Mouse (Mus musculus): ENCODE data around the gene Kcnn4. TPM values are rescaled to one million over a fixed set of nuclear protein-coding genes. Genes with fewer than 3 reads are reported as not detected.
A peak's percentile ranks its signal among the peaks of the same experiment; 100 is the strongest.
"Not testable (repeated sequence)": the region's sequence is repeated elsewhere in the genome, so short reads cannot be mapped to it uniquely, and the experiment has no call there.

Kcnn4 gene
- polyA plus RNA-seq, 1 experiment from 2014 or later = 127 TPM

DNA sequence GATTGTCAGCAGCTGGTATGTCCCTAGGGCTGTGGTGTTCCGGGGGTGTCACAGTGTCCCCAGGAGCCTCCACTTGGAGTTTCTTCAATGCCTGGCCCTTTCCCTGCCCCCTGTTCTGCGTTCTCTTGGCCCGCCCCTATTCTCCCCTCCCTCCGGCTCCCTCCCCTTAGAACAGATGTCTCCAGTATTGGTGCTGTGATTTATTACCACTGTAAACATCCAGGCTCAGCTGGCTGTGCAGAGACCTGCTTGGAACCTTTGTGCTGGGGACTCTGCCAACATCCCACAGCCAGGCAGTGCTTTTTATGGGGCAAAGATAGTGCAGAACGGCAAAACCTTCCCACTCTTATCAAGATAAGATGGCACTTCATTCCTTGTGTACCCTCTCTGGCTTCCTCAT lies 21.0 kb downstream of the Kcnn4 start:
- H3K4me3 ChIP-seq (replicated peaks) = no peak overlapping the region
- H3K9ac ChIP-seq = no peak overlapping the region
- H3K4me1 ChIP-seq (replicated peaks) = peaks cover 86% of the 10 kb centered on the region
- peaks cover 13% of the 10 kb centered on the region for H3K36me3 ChIP-seq (replicated peaks)
- H3K4me2 ChIP-seq = no peak overlapping the region
- H3K9me3 ChIP-seq (replicated peaks) = no peaks in the 10 kb centered on the region
- 34% methylated on average over 5 of the region's 5 CpGs for WGBS (ENCODE audit: insufficient replicate concordance)
- H3K27me3 ChIP-seq = no peaks in the 10 kb centered on the region
- no peak for ATAC-seq (ENCODE audit: insufficient read depth)
- no peak overlapping the region for H3K27ac ChIP-seq (replicated peaks)

DNA sequence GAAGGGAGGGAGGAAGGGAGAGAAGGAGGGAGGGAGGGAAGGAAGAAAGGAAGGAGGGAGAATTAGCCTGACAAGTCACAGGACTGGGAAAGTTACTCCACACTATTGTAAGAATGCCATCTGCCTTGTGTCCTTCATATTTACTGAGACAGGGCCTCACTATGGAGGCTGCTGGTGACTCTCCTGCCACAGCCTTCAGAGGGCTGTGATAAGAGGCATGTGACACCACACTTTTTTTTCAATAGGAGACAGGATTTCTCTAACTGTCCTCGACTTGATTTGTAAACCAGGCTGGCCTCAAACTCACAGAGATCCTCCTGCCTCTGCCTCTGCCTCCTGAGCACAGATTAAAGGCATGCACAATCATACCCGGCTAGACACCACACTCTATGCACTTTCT lies 21.6 kb downstream of the Kcnn4 start:
- Histone ChIP-seq H3K4me2 (no peak overlapping the region), H3K36me3 (replicated peaks) (peaks cover 6% of the 10 kb centered on the region), H3K4me1 (replicated peaks) (peaks cover 86% of the 10 kb centered on the region), H3K27ac (replicated peaks) (no peak overlapping the region), H3K4me3 (replicated peaks) (no peak overlapping the region), H3K27me3 (no peaks in the 10 kb centered on the region), H3K9me3 (replicated peaks) (no peaks in the 10 kb centered on the region), H3K9ac (no peak overlapping the region)
- 52% methylated on average over 2 of the region's 2 CpGs for WGBS (ENCODE audit: insufficient replicate concordance)
- ATAC-seq (ENCODE audit: insufficient read depth) = no peak

DNA sequence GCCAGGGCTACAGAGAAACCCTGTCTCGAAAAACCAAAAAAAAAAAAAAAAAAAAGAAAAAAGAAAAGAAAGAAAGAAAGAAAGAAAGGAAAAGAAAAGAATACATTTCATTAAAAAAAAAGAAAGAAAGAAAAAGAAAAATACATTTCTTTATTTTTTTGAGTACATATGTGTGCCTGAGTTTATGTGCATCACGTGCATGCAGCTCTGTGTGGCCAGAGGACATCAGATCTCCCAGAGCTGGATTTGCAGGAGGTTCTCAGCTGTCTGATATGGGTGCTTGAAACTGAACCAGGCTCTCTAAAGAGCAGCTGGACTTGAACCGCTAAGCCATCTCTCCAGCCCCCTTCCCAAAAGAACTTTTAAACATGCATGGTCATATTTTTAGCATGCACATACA lies 24.0 kb downstream of the Kcnn4 start:
- Histone ChIP-seq H3K27ac (replicated peaks) (peak overlapping the region; percentile 100), H3K9me3 (replicated peaks) (no peaks in the 10 kb centered on the region), H3K27me3 (no peaks in the 10 kb centered on the region), H3K36me3 (replicated peaks) (no peaks in the 10 kb centered on the region; the same call in 1 of the 2 replicates), H3K4me3 (replicated peaks) (peak overlapping the region; percentile 17), H3K9ac (peak overlapping the region; percentile 49; the same call in 1 of the 2 replicates), H3K4me2 (peak overlapping the region; percentile 60), H3K4me1 (replicated peaks) (peaks cover 91% of the 10 kb centered on the region)
- 31% methylated on average over 3 of the region's 3 CpGs for WGBS (ENCODE audit: insufficient replicate concordance)
- ATAC-seq (ENCODE audit: insufficient read depth) = peak; percentile 33

DNA sequence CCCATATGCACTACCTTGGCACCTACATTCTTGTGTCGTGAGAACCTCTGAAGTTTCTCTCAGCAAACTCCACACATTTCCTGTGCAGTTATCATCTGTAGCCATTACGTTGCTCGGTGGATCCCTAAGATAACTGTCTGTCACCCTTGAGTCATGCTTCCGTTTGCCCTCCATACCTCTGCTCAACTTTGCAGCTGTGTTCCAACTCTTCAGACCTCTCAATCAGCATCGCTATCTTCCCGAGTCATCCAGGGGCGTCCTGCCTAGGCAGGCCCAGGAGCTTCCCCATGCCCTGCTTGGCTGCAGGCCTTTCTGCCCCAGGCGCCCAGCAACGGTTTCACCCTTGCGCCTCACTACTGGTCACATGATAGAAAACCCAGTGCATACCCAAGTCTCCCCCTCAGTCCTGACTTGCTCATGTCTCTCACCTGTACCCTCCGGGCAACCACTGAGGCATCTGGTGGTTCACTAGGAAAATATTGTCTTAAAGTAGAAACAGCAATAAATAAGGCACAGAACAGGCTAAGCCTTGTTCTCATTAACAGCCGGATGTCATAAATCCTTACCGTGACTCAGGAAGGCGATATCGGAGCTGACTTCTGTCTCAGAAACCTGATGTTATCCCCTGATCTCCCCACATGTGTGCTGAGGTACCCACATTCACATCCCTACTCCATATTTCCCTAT lies 24.6 kb downstream of the Kcnn4 start:
- H3K9ac ChIP-seq = peak overlapping the region; percentile 49
- 13% methylated on average over 15 of the region's 15 CpGs for WGBS (ENCODE audit: insufficient replicate concordance)
- peak; percentile 19 for ATAC-seq (ENCODE audit: insufficient read depth)
- H3K36me3 ChIP-seq (replicated peaks) = no peaks in the 10 kb centered on the region; the same call in 1 of the 2 replicates
- H3K27ac ChIP-seq (replicated peaks) = peak overlapping the region; percentile 100
- peak overlapping the region; percentile 60 for H3K4me2 ChIP-seq
- no peaks in the 10 kb centered on the region for H3K27me3 ChIP-seq
- no peaks in the 10 kb centered on the region for H3K9me3 ChIP-seq (replicated peaks)
- peak overlapping the region; percentile 17 for H3K4me3 ChIP-seq (replicated peaks)
- H3K4me1 ChIP-seq (replicated peaks) = peaks cover 87% of the 10 kb centered on the region

DNA sequence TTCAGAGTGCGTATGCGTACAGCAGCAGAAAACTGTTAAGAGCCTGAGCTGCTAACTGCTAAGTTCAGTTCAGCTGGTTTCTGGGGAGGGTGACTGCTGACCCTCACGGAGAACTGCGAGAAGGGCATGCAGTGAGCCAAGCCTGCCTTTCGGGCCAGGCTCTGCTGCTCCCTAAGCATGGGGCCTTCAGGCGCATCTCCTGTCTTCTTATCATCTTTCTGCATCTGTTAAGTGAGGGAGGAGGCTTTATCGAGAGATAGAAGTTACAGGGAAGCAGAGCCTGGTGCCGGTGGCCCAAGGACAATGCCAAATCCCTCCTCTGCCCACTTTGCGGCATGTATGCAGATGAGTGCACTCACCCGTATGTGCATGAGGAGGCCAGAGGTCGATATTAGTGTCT lies 26.8 kb downstream of the Kcnn4 start:
- Histone ChIP-seq H3K27ac (replicated peaks) (peak overlapping the region; percentile 100), H3K4me2 (peak overlapping the region; percentile 74), H3K9me3 (replicated peaks) (no peaks in the 10 kb centered on the region), H3K4me3 (replicated peaks) (peak overlapping the region; percentile 27), H3K36me3 (replicated peaks) (peaks cover 4% of the 10 kb centered on the region), H3K27me3 (no peaks in the 10 kb centered on the region), H3K4me1 (replicated peaks) (peaks cover 82% of the 10 kb centered on the region), H3K9ac (peak overlapping the region; percentile 52)
- ATAC-seq (ENCODE audit: insufficient read depth) = peak; percentile 7; the same call in 1 of the 2 replicates
- WGBS (ENCODE audit: insufficient replicate concordance) = 26% methylated on average over 11 of the region's 11 CpGs

DNA sequence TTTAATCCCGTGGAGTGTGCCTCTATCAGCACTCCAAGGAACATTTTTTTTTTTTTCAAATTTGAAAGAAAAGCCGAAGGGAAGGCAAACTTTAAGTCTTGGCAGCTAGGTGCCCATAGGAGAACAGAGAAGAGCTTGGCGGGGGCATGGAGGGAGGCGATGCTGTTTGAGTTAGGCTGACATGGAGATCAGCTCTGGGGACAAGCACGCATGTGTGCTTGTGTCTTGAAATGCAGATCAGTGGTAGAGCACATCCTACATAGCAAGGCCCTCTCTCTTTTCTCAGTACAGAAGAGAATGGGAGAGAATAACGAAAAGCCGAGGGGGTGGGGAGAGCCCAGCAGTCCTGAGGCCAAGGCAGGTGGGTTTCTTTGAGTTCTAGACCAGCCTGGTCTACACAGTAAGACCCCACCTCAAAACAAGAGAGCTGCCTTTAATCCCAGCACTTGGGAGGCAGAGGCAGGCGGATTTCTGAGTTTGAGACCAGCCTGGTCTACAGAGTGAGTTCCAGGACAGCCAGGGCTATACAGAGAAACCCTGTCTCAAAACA lies 28.4 kb downstream of the Kcnn4 start:
- Histone ChIP-seq H3K4me1 (replicated peaks) (peaks cover 80% of the 10 kb centered on the region), H3K36me3 (replicated peaks) (peaks cover 20% of the 10 kb centered on the region), H3K9ac (peak overlapping the region; percentile 69), H3K4me2 (peak overlapping the region; percentile 74), H3K27ac (replicated peaks) (peak overlapping the region; percentile 100), H3K9me3 (replicated peaks) (0 out of 2 replicates have a peak, but pooled peaks cover 4% of the 10 kb centered on the region), H3K4me3 (replicated peaks) (peak overlapping the region; percentile 74), H3K27me3 (no peaks in the 10 kb centered on the region)
- WGBS (ENCODE audit: insufficient replicate concordance) = 73% methylated on average over 8 of the region's 8 CpGs
- ATAC-seq (ENCODE audit: insufficient read depth) = no peak

DNA sequence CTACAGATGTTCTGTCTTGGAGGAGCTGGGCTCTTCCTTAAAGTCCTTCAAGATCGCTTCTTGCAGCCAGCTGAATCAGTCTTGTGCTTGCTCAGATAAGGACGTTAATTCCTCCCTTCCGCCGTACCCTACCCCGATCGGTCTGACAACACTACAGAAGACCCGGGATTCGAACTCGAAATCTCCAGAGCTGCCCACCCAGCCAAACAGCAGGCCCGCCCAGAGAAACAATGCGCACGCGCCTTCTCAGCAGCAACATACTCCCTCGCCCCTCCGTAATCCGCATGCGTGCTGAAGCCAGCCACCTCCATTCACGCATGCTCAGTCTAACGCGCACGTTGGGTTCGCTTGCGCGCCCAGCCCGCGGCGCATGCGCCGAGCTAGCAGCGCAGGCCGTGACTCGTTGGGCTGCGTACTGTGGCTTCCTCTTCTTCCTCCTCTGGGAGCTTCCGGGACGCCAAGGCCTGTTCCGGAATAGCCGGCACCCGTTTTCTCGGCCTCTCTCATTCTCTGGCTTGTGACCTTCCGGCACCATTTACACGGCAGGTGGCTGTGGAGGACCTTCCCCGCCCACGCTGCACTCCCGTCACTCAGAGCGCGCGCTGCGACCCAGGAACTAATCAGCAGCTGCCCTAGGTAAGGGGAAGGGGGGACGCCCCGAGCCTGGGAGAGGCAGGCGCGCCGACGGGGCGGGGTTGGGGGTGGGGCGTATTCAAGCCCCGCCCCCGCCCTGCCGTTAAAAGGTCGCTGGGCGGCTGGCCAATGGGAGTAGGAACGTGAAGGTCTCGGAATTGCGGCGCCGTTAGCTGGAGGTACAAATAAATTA lies 29.4 kb downstream of the Kcnn4 start, which contains the start of gene Smg9:
TSS of gene Smg9 (plus strand) at position 364 of the 826 bp plus-strand sequence.
- H3K27ac ChIP-seq (replicated peaks) = peak within 1 kb of the TSS; percentile 100
- peak within 1 kb of the TSS; percentile 69 for H3K9ac ChIP-seq
- H3K27me3 ChIP-seq = no peaks in the 10 kb centered on the region
- whole genome bisulfite sequencing (ENCODE audit: insufficient replicate concordance) = 1% methylated on average over 66 of the region's 66 CpGs
- peaks cover 27% of the 10 kb centered on the region for H3K36me3 ChIP-seq (replicated peaks)
- ATAC-seq (ENCODE audit: insufficient read depth) = peak; percentile 89
- peaks cover 80% of the 10 kb centered on the region for H3K4me1 ChIP-seq (replicated peaks)
- H3K4me3 ChIP-seq (replicated peaks) = peak within 1 kb of the TSS; percentile 74
- H3K4me2 ChIP-seq = peak within 1 kb of the TSS; percentile 74
- 0 out of 2 replicates have a peak, but pooled peaks cover 4% of the 10 kb centered on the region for H3K9me3 ChIP-seq (replicated peaks)

DNA sequence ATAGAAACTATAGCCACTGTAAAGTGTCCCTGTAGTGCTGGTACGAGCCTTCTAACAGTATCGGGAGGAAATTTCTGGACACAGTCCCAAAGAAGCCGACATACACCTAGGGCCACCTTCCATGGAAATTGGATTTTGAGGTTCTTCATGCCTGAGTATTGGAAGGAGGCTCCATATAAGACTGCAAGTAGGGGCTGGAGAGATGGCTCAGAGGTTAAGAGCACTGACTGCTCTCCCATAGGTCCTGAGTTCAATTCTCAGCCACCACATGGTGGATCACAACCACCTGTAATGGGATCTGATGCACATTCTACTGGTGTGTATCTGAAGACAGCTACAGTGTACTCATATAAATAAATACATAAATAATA lies 30.0 kb downstream of the Kcnn4 start:
- Histone ChIP-seq H3K36me3 (replicated peaks) (peaks cover 33% of the 10 kb centered on the region), H3K4me1 (replicated peaks) (peaks cover 78% of the 10 kb centered on the region), H3K27me3 (no peaks in the 10 kb centered on the region), H3K27ac (replicated peaks) (peak overlapping the region; percentile 100), H3K4me2 (peak overlapping the region; percentile 74), H3K9me3 (replicated peaks) (0 out of 2 replicates have a peak, but pooled peaks cover 4% of the 10 kb centered on the region), H3K9ac (peak overlapping the region; percentile 69), H3K4me3 (replicated peaks) (peak overlapping the region; percentile 74)
- 4% methylated on average over 3 of the region's 3 CpGs for WGBS (ENCODE audit: insufficient replicate concordance)
- no peak for ATAC-seq (ENCODE audit: insufficient read depth)

DNA sequence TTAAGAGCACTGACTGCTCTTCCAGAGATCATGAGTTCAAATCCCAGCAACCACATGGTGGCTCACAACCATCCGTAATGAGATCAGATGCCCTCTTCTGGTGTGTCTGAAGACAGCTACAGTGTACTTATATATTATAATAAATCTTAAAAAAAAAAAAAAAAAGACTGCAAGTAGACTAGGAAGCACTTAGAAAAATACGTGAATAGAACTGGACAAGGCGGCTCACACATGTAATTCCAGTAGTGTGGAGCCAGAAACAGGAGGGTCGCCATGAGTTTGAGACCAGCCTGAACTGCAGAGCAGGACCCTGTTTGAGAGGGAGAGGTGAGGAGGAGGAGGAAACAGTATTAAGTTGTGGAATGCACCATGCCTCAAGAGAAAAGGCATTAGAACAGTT lies 30.4 kb downstream of the Kcnn4 start:
- Histone ChIP-seq H3K4me1 (replicated peaks) (peaks cover 74% of the 10 kb centered on the region), H3K27ac (replicated peaks) (peak overlapping the region; percentile 100), H3K4me2 (peak overlapping the region; percentile 74), H3K9ac (peak overlapping the region; percentile 69; the same call in 1 of the 2 replicates), H3K36me3 (replicated peaks) (peaks cover 37% of the 10 kb centered on the region), H3K4me3 (replicated peaks) (peak overlapping the region; percentile 74)
- not testable (repeated sequence) for H3K27me3 ChIP-seq; ATAC-seq (ENCODE audit: insufficient read depth); H3K9me3 ChIP-seq (replicated peaks)
- 64% methylated on average over 4 of the region's 4 CpGs for WGBS (ENCODE audit: insufficient replicate concordance)

DNA sequence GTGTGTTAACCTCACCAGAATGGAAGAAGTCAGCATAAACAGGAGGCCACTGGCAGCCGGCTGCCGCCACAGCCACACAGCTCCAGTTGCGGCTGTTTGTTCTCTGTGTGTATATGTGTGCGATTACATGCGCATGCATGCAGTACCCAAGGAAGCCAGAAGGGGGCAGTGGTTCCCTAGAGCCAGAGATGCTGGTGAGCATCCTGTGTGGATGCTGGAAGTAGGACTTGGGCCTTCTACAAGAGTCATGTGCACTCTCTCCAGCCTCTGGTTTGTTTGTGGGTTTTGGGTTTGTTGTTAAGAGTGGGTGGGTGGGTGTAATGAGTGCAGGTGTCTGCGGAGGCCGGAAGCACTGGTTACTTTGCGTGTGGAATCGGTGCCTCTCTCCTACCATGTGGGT lies 32.8 kb downstream of the Kcnn4 start:
- Histone ChIP-seq H3K9ac (no peak overlapping the region), H3K9me3 (replicated peaks) (0 out of 2 replicates have a peak, but pooled peaks cover 4% of the 10 kb centered on the region), H3K27ac (replicated peaks) (no peak overlapping the region), H3K4me1 (replicated peaks) (peaks cover 65% of the 10 kb centered on the region), H3K4me2 (no peak overlapping the region), H3K27me3 (no peaks in the 10 kb centered on the region), H3K4me3 (replicated peaks) (no peak overlapping the region), H3K36me3 (replicated peaks) (peaks cover 57% of the 10 kb centered on the region)
- ATAC-seq (ENCODE audit: insufficient read depth) = no peak
- 95% methylated on average over 9 of the region's 9 CpGs for WGBS (ENCODE audit: insufficient replicate concordance)

DNA sequence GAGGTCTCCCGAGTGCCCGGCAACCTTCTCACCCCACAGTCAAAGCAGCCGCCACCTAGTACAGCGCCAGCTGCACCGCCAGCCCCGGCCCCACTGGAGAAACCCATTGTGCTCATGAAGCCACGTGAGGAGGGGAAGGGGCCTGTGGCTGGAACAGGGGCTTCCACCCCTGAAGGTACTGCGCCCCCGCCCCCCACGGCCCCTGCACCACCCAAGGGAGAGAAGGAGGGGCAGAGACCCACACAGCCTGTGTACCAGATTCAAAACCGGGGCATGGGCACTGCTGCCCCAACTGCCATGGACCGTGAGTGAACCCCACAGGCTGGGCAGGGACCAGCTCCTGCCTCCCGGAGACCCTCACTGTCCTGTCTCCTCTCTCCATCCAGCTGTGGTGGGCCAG lies 35.6 kb downstream of the Kcnn4 start:
- Histone ChIP-seq H3K9ac (no peak overlapping the region), H3K9me3 (replicated peaks) (0 out of 2 replicates have a peak, but pooled peaks cover 4% of the 10 kb centered on the region), H3K36me3 (replicated peaks) (peaks cover 79% of the 10 kb centered on the region), H3K4me1 (replicated peaks) (peaks cover 50% of the 10 kb centered on the region), H3K27ac (replicated peaks) (no peak overlapping the region), H3K4me2 (no peak overlapping the region), H3K4me3 (replicated peaks) (no peak overlapping the region), H3K27me3 (no peaks in the 10 kb centered on the region)
- no peak for ATAC-seq (ENCODE audit: insufficient read depth)
- WGBS (ENCODE audit: insufficient replicate concordance) = 91% methylated on average over 13 of the region's 13 CpGs

All from liver, embryonic 15.5 days (tissue).